30 mouse cellular contexts compared by ENCODE assay signal in the genomic region with DNA sequence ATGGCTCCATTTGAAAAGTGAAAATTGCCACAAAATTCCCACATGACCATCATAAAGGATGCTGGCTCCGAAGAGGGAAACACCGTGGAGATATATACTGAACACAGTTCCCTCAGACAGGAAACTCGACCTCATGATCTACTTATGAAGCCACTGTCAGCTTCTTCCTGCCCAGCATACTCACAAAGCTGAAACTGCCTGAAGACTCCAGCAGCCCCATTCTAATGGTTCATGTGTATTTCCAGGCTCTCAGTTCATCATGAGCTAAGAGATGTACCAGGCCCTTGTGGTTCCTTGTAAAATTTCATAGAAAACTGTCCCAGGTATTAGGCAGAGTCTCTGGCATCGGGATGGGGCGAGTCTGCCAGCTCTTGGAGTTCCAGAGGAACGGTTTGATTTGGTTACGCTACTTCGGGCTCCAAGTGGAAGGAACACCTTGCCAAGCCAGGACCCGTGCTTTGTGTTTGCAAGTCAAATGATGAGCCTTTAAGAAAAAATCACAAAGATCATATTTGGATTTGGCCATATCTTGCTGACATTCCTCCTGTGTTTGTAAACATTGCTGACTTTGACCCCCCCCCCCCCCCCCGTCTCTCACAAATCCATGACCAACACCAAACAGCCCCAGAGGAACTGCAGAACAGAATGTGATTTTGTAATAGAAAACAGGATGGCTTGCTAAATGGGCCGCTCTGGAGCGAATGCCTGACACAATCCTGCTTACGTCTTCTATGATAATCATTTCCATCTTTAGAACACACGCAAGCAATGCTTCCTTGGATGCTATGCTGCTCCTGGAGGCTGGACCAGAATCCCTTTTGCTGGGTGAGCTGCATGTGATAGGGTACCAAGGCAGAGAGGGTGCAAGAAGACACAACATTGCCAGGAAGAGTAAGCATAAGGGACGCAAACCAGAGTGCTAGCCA.
DNase-seq lines count a peak whose midpoint lies in the region; ATAC-seq and TF ChIP-seq lines count a peak whose summit lies in the region.
"Had no signal": no experiment of that assay in that cellular context is flagged by ENCODE, and none has a peak within 500 bp of the region (broad histone marks: within the 10 kb centered on the region; RNA-seq: fewer than 3 reads in every experiment).

No protein-coding gene starts in this region.

- 70% methylated on average over 15 of the region's 15 CpGs for WGBS in cerebellum, adult 2 months
- WGBS in embryonic facial prominence, embryonic 15.5 days, result 41% methylated on average over 15 of the region's 15 CpGs
- 82% methylated on average over 15 of the region's 15 CpGs for WGBS in kidney, adult 2 months

- H3K9ac ChIP-seq in embryonic facial prominence, embryonic 15.5 days, result no peak overlapping the region
- H3K9ac ChIP-seq: forebrain, embryonic 13.5 days; hindbrain, embryonic 13.5 days; limb, embryonic 15.5 days; liver, embryonic 13.5 days; neural tube, embryonic 12.5 days had no signal

- H3K4me2 ChIP-seq in embryonic facial prominence, embryonic 15.5 days (replicated peaks), result no peak overlapping the region
- H3K4me2 ChIP-seq: forebrain, embryonic 13.5 days; heart, embryonic 11.5 days; hindbrain, embryonic 13.5 days; limb, embryonic 15.5 days; liver, embryonic 13.5 days; neural tube, embryonic 12.5 days had no signal

- no peak overlapping the region for H3K4me3 ChIP-seq in cerebellum, adult 2 months (replicated peaks; ENCODE audit: insufficient read depth, low read depth, low read length)
- no peak overlapping the region for H3K4me3 ChIP-seq in gastrocnemius, adult 2 months
- H3K4me3 ChIP-seq in embryonic facial prominence, embryonic 15.5 days (replicated peaks), result no peak overlapping the region
- H3K4me3 ChIP-seq in kidney, adult 2 months (ENCODE audit: insufficient read depth, low read depth, low read length), result no peak overlapping the region
- H3K4me3 ChIP-seq: forebrain, embryonic 13.5 days; hindbrain, embryonic 13.5 days; layer of hippocampus, adult 2 months; left cerebral cortex, adult 2 months; limb, embryonic 15.5 days; liver, embryonic 13.5 days; midbrain, embryonic 10.5 days; myocyte; neural tube, embryonic 12.5 days had no signal

- H3K36me3 ChIP-seq in embryonic facial prominence, embryonic 15.5 days, result no peaks in the 10 kb centered on the region
- no peaks in the 10 kb centered on the region for H3K36me3 ChIP-seq in kidney, adult 2 months (ENCODE audit: control insufficient read depth, insufficient read depth, low read length)
- H3K36me3 ChIP-seq: hindbrain, embryonic 13.5 days; limb, embryonic 15.5 days; liver, embryonic 13.5 days; midbrain, embryonic 10.5 days; neural tube, embryonic 12.5 days had no signal

- no peaks in the 10 kb centered on the region for H3K27me3 ChIP-seq in cerebellum, adult 2 months (ENCODE audit: control insufficient read depth, insufficient read depth, low read length)
- no peaks in the 10 kb centered on the region for H3K27me3 ChIP-seq in embryonic facial prominence, embryonic 15.5 days
- H3K27me3 ChIP-seq in kidney, adult 2 months (replicated peaks; ENCODE audit: control insufficient read depth, insufficient read depth, low read length), result no peaks in the 10 kb centered on the region
- H3K27me3 ChIP-seq: CH12.LX; forebrain, embryonic 13.5 days; limb, embryonic 15.5 days; liver, embryonic 13.5 days; neural tube, embryonic 12.5 days; Patski had no signal

- no peaks in the 10 kb centered on the region for H3K9me3 ChIP-seq in embryonic facial prominence, embryonic 15.5 days (replicated peaks)
- H3K9me3 ChIP-seq: forebrain, embryonic 13.5 days; hindbrain, embryonic 13.5 days; limb, embryonic 15.5 days; liver, embryonic 13.5 days; midbrain, embryonic 10.5 days; neural tube, embryonic 12.5 days had no signal

- no peak for TF ChIP-seq CTCF in cerebellum, adult 2 months (IDR thresholded peaks at IDR 0.05; ENCODE audit: borderline replicate concordance, insufficient read depth, low read depth, low read length)
- no peak for TF ChIP-seq CTCF in gastrocnemius, adult 2 months (IDR thresholded peaks at IDR 0.05)
- TF ChIP-seq CTCF in kidney, adult 2 months (conservative IDR thresholded peaks at IDR 0.05; ENCODE audit: insufficient read depth, insufficient read length, low read depth, low read length), result no peak

- intact Hi-C loops in gastrocnemius, adult 2 months (cut with DNase I), result no loop called here

- peak; percentile 22 to 36 for DNase-seq in cerebellum, postnatal 10 days
- DNase-seq in cerebellum, adult 2 months, result no peak
- peak; percentile 65 for DNase-seq in gastrocnemius, adult 2 months
- no peak for DNase-seq in gastrocnemius, postnatal 10 days
- peak; percentile 3 for DNase-seq in NIH3T3 (ENCODE audit: low read depth)
- no peak for DNase-seq in kidney, adult 2 months
- DNase-seq in MN1 (ENCODE audit: low spot score), result no peak
- DNase-seq: adrenal gland, postnatal 10 days; cerebellum, adult 11-12 months; cerebellum, postnatal 25 days; heart, adult 18-20 months; heart, postnatal 36 days; liver, embryonic 13.5 days; lung, adult 2 months; lung, postnatal 10 days; right cerebral cortex, adult 18-20 months had no signal

- H3K27ac ChIP-seq in cerebellum, adult 2 months (ENCODE audit: insufficient read depth, low read length), result no peak overlapping the region
- no peak overlapping the region for H3K27ac ChIP-seq in gastrocnemius, adult 2 months
- peak overlapping the region; percentile 44; the same call in 1 of the 2 replicates for H3K27ac ChIP-seq in embryonic facial prominence, embryonic 15.5 days (replicated peaks)
- no peak overlapping the region for H3K27ac ChIP-seq in kidney, adult 2 months (ENCODE audit: insufficient read depth, low read depth, low read length)
- H3K27ac ChIP-seq: forebrain, embryonic 13.5 days; hindbrain, embryonic 13.5 days; layer of hippocampus, adult 2 months; left cerebral cortex, adult 2 months; limb, embryonic 15.5 days; liver, embryonic 13.5 days; midbrain, embryonic 10.5 days; neural tube, embryonic 12.5 days had no signal

- no peak for TF ChIP-seq POLR2A in cerebellum, adult 2 months (IDR thresholded peaks at IDR 0.05; ENCODE audit: borderline replicate concordance, insufficient read depth, low read length)
- TF ChIP-seq POLR2A in kidney, adult 2 months (IDR thresholded peaks at IDR 0.05; ENCODE audit: low read depth, low read length), result no peak

- peak; percentile 79; the same call in 1 of the 2 replicates for ATAC-seq in embryonic facial prominence, embryonic 15.5 days (ENCODE audit: insufficient number of reproducible peaks, low FRiP score, low TSS enrichment, low read depth)
- ATAC-seq: forebrain, embryonic 13.5 days; intestine, postnatal 0 days; midbrain, embryonic 16.5 days; Patski had no signal

- H3K4me1 ChIP-seq in cerebellum, adult 2 months (ENCODE audit: control insufficient read depth, insufficient read depth, low read length), result no peaks in the 10 kb centered on the region
- H3K4me1 ChIP-seq in embryonic facial prominence, embryonic 15.5 days, result peaks cover 29% of the 10 kb centered on the region
- no peaks in the 10 kb centered on the region for H3K4me1 ChIP-seq in kidney, adult 2 months (ENCODE audit: control insufficient read depth, insufficient read depth, low read length)
- H3K4me1 ChIP-seq: forebrain, embryonic 13.5 days; hindbrain, embryonic 13.5 days; liver, embryonic 13.5 days had no signal

Comparison
In these comparisons a context has a peak if more than half of its experiments do, and no peak if none do; other contexts are left out.
1. DNase-seq: peak in cerebellum, postnatal 10 days (2 of 2), gastrocnemius, adult 2 months (single experiment) and NIH3T3 (single experiment); none in cerebellum, adult 2 months (0 of 2), gastrocnemius, postnatal 10 days (single experiment), kidney, adult 2 months (single experiment) and MN1 (single experiment).